Mouse (Mus musculus): ENCODE results near the gene Cep152. TPM values are rescaled to one million over a fixed set of nuclear protein-coding genes. Genes with fewer than 3 reads are reported as not detected.

The Cep152 gene
- total RNA-seq, 2 experiments from 2014 or later: 1.2 to 1.4 TPM

DNA sequence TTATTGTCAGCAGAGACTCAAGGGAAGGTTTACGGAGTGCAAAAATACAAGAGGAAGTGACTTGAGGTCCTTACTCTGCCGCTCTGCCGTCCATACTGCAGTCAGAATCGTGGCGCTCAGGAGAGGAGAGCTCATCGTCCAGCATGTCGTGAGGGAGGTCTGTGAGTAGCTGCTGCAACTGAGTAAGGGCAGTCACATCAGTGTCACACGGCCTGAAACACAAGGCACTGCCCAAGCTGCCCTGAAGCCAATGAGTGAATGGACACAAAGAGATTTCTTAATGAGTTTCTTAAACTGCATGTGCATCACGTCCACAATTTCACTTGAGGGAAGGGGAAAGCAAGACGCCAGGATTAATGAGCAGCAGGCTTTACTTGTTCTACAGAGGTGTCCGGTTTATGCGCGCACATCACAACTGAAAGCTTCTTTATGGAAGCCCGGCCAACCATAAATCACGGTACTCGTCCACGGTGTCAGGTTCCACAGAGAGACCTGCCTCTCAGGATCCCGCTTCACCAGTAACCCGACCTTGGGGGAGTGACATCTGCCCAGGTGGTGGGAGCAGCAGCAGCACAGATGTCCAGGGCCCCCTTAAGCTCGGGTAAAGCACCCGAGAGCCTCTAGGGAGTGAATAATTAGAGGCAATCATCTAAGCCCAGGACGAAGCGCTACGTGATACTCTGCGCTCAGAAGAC lies 4.6 kb downstream of the Cep152 start:
- intact Hi-C loops (cut with DNase I): no loop called here
- DNase-seq: no peak
- Histone ChIP-seq H3K4me3 (no peak overlapping the region), H3K27ac (no peak overlapping the region)
- no peak for TF ChIP-seq CTCF (IDR thresholded peaks at IDR 0.05)

DNA sequence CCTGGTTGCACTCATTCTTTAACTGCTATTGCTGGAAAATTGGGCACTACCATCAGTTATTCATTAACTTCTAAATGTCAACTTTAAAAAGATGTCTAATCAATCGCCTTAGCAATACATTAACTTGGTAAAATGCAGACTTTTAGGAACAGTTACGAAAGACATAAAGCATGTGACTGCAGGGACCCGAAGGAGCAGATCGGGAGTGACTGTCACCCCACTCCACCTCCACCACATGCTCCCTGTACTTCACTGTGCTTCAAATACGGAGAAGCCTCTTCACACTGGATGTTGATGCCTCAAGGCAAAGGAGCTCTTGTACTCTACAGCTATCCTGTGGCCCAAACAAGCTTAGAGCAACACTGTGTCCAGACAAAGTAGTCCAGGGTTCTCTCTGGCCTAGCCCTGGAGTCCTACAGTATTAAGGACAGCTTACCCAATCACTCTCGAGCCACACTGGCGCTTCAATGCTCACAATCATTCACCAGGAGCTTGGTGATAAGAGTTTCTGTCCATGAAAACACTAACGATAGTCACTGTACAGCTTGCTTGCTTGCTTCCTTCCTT lies 9.0 kb downstream of the Cep152 start:
- TF ChIP-seq CTCF (IDR thresholded peaks at IDR 0.05): no peak
- Histone ChIP-seq H3K4me3 (no peak overlapping the region), H3K27ac (no peak overlapping the region)
- no peak for DNase-seq
- intact Hi-C loops (cut with DNase I): no loop called here

DNA sequence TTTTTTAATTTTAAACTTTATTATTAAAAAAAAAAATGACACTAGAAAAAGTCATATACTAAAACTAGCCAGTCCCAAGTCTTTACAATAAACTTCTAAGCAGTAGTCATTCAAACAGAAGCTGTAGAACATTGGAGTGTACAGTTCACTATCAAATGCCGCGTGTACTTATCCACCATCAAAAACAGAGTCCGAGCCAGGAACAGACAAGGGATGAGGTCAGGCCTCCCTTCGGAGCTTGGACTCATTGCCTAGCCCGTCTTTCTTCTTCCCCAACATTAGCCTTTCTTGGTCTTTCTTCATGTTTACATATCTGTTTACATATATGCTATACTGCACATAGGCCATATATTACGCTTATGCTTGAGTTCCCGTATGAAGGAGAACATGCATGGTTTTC lies 9.5 kb downstream of the Cep152 start:
- Histone ChIP-seq H3K4me3 (no peak overlapping the region), H3K27ac (no peak overlapping the region)
- TF ChIP-seq CTCF (IDR thresholded peaks at IDR 0.05): no peak
- no peak for DNase-seq
- intact Hi-C loops (cut with DNase I): no loop called here

DNA sequence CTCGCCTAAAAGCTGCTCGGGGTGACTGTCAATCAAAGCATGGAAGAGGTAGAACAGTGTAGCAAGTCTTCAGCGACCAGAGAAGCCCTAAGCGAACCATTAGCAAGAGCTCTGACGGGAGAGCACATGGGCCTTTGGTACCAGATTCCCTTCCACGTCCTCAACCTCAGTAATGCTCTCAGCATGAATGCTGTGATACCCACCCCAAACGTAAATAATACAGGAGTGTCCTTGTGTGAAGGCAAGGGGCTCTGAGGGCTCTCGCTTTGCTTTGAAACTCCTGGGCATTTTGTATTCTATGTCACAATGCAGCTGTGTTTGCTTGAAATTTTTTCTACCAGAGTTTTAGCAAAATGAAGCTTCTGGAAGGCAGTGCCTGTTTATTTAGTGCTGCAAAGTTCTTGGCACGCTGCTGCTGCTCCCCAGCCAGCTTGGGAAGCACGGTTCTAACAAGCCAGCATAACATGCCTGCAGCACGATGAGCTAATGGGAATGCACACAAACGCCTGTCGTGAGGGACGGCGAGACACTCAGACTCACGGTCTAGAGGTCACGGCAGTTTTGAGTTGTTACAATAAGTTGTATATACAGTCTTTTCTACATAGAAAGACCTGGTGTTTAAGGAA lies 18.6 kb downstream of the Cep152 start:
- TF ChIP-seq CTCF (IDR thresholded peaks at IDR 0.05): no peak
- intact Hi-C loops (cut with DNase I): no loop called here
- H3K27ac ChIP-seq: peak overlapping the region; percentile 32; the same call in 1 of the 2 replicates
- H3K4me3 ChIP-seq: peak overlapping the region; percentile 16; the same call in 1 of the 2 replicates
- peak; percentile 77 for DNase-seq

DNA sequence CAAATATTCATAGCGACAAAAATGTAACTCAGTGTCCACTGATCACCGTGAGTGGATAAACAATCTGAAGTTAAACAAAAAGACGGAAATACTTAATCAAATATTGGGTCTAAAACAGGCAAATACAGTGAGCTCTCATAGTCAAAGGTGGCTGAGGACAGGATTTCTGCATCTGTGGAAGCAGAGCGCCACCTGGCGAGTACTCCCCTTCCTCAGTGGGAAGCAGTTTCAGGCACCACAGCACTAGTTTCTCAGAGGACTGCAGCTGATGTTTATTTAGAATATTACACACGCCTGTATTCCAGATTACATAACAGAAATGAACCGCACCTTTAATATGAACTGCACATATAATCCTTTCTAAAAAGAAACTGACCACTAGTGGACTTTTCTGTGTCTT lies 20.3 kb downstream of the Cep152 start:
- intact Hi-C loops (cut with DNase I): loop anchor here (2.0 kb wide), 1 partner anchor 342 kb away; no protein-coding TSS in a partner anchor
- no peak overlapping the region for H3K4me3 ChIP-seq
- peak; percentile 79 for DNase-seq
- peak; percentile 83 for TF ChIP-seq CTCF (IDR thresholded peaks at IDR 0.05)
- H3K27ac ChIP-seq: no peak overlapping the region

DNA sequence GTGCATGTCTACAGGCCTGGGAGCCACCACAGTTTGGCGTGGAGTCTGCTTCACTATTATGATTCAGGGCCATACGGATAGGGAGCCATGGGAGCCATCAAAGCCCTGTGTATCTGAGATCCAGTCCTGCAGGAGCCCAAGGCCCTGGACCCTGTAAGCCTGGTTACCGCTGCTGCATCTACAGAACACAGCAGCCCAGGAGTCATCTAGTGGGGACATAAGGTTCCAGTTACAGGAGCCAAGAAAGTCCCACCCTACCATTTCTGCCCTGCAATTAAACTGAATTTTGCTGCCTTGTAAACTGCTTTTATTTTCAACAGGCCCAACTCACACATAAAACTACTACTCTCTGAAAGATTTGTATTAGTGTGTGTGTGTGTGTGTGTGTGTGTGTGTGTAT lies 21.9 kb downstream of the Cep152 start:
- H3K27ac ChIP-seq: no peak overlapping the region
- no peak overlapping the region for H3K4me3 ChIP-seq
- TF ChIP-seq CTCF (IDR thresholded peaks at IDR 0.05): no peak
- intact Hi-C loops (cut with DNase I): no loop called here
- no peak for DNase-seq

DNA sequence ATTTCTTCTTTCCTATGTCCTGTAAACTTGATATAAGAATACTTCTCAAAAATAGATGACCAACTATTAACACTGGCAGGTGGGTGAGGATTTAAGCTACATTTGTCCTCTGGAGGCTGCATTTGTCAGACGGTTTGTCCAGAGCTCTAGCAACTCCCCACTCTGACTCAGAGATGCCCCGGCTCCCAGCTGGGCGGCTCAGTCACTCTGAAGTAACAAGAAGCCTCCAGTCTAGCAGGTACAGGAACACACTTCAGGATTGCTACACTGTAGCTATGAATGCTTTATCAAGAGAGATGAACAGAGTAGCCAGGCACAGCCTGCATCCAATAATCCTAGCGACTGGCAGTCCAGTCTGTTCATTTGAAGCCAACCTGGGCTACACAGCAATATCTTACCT lies 26.0 kb downstream of the Cep152 start:
- Histone ChIP-seq H3K27ac (peak overlapping the region; percentile 64), H3K4me3 (no peak overlapping the region)
- no peak for TF ChIP-seq CTCF (IDR thresholded peaks at IDR 0.05)
- DNase-seq: peak; percentile 34
- intact Hi-C loops (cut with DNase I): no loop called here

DNA sequence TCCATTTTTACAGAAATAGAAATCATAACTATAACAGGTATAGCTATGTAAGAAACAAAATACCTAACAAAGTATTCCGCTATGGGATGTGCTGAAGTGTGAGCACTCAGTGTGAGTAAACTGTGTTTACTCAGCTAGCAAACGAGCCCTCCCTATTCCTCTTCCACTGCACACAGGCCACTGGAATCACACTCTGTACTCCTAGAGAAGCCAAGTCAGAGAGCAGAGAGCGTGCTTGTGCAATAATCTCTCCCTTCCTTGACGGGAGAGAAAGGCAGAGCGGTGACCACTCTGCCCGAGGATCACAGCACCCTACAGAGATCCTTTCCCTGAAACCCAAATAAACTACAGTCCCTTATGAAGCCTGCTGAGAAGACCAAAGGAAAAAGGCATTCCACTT lies 26.7 kb downstream of the Cep152 start:
- intact Hi-C loops (cut with DNase I): no loop called here
- H3K4me3 ChIP-seq: no peak overlapping the region
- no peak for DNase-seq
- peak overlapping the region; percentile 64 for H3K27ac ChIP-seq
- no peak for TF ChIP-seq CTCF (IDR thresholded peaks at IDR 0.05)

DNA sequence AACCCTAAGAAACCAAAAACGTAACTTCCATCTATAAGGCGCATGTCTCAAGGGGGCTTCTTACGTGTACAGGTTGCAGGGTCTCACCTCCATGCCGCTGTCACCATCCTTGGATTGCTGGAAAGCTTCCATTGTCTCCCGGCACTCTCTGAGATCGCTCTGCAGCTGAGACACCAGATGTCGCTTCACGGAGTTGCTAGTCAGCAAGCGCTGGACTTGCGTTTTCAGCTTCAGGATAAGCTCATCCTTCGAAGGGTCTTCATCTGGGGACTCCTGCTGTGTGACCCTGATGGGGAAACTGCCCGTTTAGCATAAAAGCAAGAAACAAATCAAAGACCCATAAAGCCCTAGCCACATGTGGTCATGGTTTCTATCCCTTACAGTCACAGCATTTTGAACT lies 30.1 kb downstream of the Cep152 start:
- Histone ChIP-seq H3K4me3 (no peak overlapping the region), H3K27ac (no peak overlapping the region)
- intact Hi-C loops (cut with DNase I): no loop called here
- no peak for TF ChIP-seq CTCF (IDR thresholded peaks at IDR 0.05)
- DNase-seq: no peak

DNA sequence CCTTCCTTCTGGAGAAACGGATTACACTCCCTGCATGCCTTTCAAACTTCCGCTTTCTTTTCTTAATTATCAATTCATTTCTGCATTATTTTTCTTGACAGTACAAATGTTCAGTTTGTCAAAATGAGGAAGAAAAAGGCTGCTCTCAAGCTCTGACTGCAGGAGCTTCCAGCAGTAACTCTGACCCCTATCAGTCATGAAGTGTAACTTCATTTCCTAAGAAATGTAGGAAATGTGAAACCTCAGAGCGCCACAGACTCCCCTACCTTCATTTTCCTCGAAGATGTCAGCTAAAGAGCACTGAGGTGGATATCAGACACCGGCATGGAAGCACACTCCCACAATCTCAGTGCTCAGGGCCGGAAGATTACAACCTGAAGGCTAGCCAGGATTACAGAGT lies 30.8 kb downstream of the Cep152 start:
- Histone ChIP-seq H3K4me3 (no peak overlapping the region), H3K27ac (no peak overlapping the region)
- TF ChIP-seq CTCF (IDR thresholded peaks at IDR 0.05): peak; percentile 40
- intact Hi-C loops (cut with DNase I): no loop called here
- no peak for DNase-seq

DNA sequence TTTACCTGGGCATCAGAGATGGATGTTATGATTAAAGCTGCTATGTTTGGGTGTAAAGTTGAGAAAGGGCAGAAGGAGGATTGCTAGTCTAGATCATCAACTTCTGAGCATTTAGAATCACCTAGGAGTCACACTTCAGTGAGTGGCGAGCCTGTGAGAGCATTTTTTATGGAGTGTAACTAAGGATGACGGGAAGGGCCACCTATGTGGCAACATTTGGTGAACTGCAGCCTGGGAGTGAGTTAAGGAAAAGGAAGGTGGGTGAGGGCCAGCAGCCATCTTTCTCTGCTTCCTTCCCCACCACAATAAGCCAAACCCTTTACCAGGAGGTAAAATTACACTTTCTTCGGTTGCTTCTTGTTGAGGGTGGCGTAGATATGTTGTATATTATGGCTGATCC lies 33.0 kb downstream of the Cep152 start:
- no peak for DNase-seq
- Histone ChIP-seq H3K27ac (no peak overlapping the region), H3K4me3 (no peak overlapping the region)
- no peak for TF ChIP-seq CTCF (IDR thresholded peaks at IDR 0.05)
- intact Hi-C loops (cut with DNase I): no loop called here

DNA sequence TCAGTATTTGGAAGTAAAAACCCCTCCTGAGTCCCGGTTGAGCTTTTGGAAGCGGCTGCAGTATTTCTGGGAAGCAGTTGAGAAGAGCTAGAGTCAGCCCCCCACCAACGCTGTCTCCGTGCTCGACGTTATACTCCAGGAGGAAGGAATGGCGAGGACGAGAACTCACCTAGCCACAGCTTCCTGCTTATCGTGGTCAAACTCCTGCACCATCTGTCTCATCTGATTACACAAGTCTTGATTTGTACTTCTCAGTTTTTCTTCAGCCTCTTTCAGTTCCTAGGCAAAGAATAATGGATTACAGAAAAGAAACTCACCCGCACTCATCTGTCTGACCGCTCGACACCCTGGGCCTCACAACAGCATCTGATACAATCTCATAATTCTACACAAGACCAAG lies 35.6 kb downstream of the Cep152 start:
- H3K4me3 ChIP-seq: no peak overlapping the region
- no peak for DNase-seq
- intact Hi-C loops (cut with DNase I): no loop called here
- TF ChIP-seq CTCF (IDR thresholded peaks at IDR 0.05): no peak
- H3K27ac ChIP-seq: no peak overlapping the region

DNA sequence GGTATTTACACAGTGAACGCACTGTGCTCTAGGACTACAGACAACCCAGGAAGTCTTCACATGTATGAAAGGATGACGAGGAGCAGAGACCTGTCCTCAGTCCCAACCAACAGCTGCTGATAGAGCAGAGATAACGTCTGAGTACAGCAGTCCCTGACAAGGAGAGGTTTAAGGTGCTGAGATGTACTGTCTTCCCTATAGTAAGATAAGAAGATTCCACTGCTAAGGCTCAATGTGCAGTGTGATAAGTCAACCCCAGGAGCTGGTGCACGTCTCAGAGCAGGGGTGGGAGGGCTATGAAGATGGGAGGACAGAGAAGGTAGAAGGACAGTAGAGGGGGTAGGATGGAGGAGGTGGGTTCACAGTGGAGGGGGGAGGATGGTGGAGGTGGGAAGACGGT lies 43.8 kb downstream of the Cep152 start:
- intact Hi-C loops (cut with DNase I): no loop called here
- no peak for TF ChIP-seq CTCF (IDR thresholded peaks at IDR 0.05)
- no peak overlapping the region for H3K4me3 ChIP-seq
- no peak overlapping the region for H3K27ac ChIP-seq
- no peak for DNase-seq
